Mouse (Mus musculus): Measurements from ENCODE around the gene Scamp2. TPM values are rescaled to one million over a fixed set of nuclear protein-coding genes. Genes with fewer than 3 reads are reported as not detected.

Scamp2 gene
- polyA plus RNA-seq, 1 experiment from 2014 or later, result 69.5 TPM

DNA sequence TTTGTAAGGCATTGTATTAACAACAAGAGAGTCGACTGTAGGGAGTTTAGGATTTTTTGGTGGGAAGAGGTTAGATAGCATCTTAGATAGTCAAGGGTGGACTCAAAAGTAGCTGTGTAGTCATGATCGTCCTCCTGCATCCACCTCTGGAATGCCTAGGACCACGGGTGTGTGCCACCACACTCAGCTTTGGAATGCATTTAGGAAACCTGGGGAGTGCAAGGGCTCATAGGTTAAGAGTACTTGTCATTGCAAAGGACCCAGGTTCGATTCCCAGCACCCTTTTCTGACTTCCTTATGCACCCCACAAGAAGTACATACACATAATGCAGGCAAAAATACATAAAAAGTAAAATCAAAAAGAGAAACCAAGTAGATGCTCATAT lies 37.9 kb upstream of the Scamp2 start:
- H3K4me2 ChIP-seq (replicated peaks; ENCODE audit: low read depth, low read length), result no peak overlapping the region
- no peak overlapping the region for H3K27ac ChIP-seq (ENCODE audit: low read length)
- ATAC-seq (no peak), DNase-seq (ENCODE audit: low spot score) (no peak)
- no peak overlapping the region for H3K4me3 ChIP-seq (ENCODE audit: low read depth, low read length)
- 45% methylated on average over 4 of the region's 4 CpGs for WGBS
- H3K9ac ChIP-seq (replicated peaks; ENCODE audit: low read depth), result no peak overlapping the region
- no peak for TF ChIP-seq CTCF (IDR thresholded peaks at IDR 0.05)
- no peak for TF ChIP-seq EP300 (IDR thresholded peaks at IDR 0.05)
- H3K36me3 ChIP-seq (ENCODE audit: insufficient read depth, low read length), result no peaks in the 10 kb centered on the region
- H3K27me3 ChIP-seq (replicated peaks; ENCODE audit: insufficient read depth, low read length), result no peaks in the 10 kb centered on the region
- H3K4me1 ChIP-seq (ENCODE audit: insufficient read depth, low read depth, low read length), result peaks cover 7% of the 10 kb centered on the region; the same call in 1 of the 2 replicates
- no peaks in the 10 kb centered on the region for H3K9me3 ChIP-seq (ENCODE audit: low read length)

DNA sequence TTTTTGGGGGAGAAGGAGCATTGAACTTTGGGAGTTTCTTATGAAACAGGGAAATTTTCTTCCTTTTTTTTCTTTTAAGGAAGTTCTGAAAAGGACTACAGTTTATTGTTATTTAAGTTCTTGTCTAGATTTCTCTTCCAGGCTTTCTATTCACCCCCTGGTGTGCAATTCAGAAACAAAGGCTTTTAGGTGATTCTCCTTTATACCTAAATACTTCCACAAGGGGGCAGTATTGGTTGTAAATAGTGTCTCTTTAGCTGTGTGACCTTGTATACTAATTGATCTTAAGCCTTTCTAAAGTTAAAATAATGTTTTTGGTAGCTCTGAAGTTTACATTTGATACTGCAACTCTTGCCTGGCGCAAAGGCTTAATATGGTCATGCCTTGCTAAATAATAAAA lies 37.0 kb upstream of the Scamp2 start:
- 87% methylated on average over 1 of the region's 1 CpGs for WGBS
- no peak for ATAC-seq
- TF ChIP-seq CTCF (IDR thresholded peaks at IDR 0.05) (peak; percentile 64), EP300 (IDR thresholded peaks at IDR 0.05) (no peak)
- no peaks in the 10 kb centered on the region for H3K9me3 ChIP-seq (ENCODE audit: low read length)
- no peaks in the 10 kb centered on the region for H3K27me3 ChIP-seq (replicated peaks; ENCODE audit: insufficient read depth, low read length)
- no peak overlapping the region for H3K27ac ChIP-seq (ENCODE audit: low read length)
- peak; percentile 91 for DNase-seq (ENCODE audit: low spot score)
- H3K4me1 ChIP-seq (ENCODE audit: insufficient read depth, low read depth, low read length), result peaks cover 7% of the 10 kb centered on the region; the same call in 1 of the 2 replicates
- H3K36me3 ChIP-seq (ENCODE audit: insufficient read depth, low read length), result no peaks in the 10 kb centered on the region
- no peak overlapping the region for H3K4me2 ChIP-seq (replicated peaks; ENCODE audit: low read depth, low read length)
- H3K4me3 ChIP-seq (ENCODE audit: low read depth, low read length), result no peak overlapping the region
- no peak overlapping the region for H3K9ac ChIP-seq (replicated peaks; ENCODE audit: low read depth)

DNA sequence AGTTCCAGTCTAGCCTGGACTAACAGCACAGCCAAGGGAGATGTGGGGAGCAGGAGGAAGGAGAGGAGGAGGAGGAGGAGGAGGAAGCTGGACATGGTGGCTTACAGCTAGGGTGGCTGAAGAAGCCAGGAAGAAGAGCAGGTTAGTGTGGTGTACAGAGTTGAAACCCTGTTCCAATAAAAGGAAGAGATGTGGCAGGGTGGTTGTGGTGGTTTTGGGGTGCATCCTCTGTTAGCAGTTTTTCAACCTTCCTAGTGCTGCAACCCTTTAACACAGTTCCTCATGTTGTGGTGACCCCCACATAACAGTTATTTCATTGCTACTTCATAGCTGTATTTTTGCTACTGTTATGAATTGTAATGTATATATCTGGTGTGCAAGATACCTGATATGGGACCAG lies 36.3 kb upstream of the Scamp2 start:
- Histone ChIP-seq H3K4me1 (ENCODE audit: insufficient read depth, low read depth, low read length) (peaks cover 7% of the 10 kb centered on the region; the same call in 1 of the 2 replicates), H3K36me3 (ENCODE audit: insufficient read depth, low read length) (peaks cover 5% of the 10 kb centered on the region; the same call in 1 of the 2 replicates), H3K9ac (replicated peaks; ENCODE audit: low read depth) (no peak overlapping the region), H3K4me3 (ENCODE audit: low read depth, low read length) (no peak overlapping the region), H3K4me2 (replicated peaks; ENCODE audit: low read depth, low read length) (no peak overlapping the region), H3K27me3 (replicated peaks; ENCODE audit: insufficient read depth, low read length) (no peaks in the 10 kb centered on the region), H3K27ac (ENCODE audit: low read length) (no peak overlapping the region), H3K9me3 (ENCODE audit: low read length) (no peaks in the 10 kb centered on the region)
- ATAC-seq (no peak), DNase-seq (ENCODE audit: low spot score) (no peak)
- no peak for TF ChIP-seq EP300 (IDR thresholded peaks at IDR 0.05)
- no peak for TF ChIP-seq CTCF (IDR thresholded peaks at IDR 0.05)

DNA sequence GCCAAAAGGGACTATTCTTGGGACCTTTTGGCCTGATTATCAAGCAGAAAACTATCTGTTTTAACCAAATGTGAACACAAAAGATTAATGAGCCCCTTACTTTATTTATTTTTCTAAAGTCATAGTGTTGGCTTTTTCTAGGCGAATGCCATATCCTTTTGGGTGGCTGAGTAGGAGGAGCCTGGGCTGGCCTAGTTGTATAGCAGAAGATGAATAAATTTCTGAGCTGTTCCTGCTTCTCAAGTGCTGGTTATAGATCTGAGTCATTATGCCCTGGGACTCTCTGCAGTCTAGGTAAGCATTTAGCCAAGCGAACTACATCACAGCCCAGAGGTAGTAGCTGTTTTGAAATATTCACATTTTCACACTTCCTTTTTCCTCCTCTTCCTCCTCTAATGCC lies 35.2 kb upstream of the Scamp2 start:
- no peaks in the 10 kb centered on the region for H3K27me3 ChIP-seq (replicated peaks; ENCODE audit: insufficient read depth, low read length)
- TF ChIP-seq CTCF (IDR thresholded peaks at IDR 0.05), result no peak
- no peak overlapping the region for H3K4me2 ChIP-seq (replicated peaks; ENCODE audit: low read depth, low read length)
- H3K27ac ChIP-seq (ENCODE audit: low read length), result no peak overlapping the region
- H3K4me1 ChIP-seq (ENCODE audit: insufficient read depth, low read depth, low read length), result peaks cover 7% of the 10 kb centered on the region; the same call in 1 of the 2 replicates
- H3K36me3 ChIP-seq (ENCODE audit: insufficient read depth, low read length), result peaks cover 6% of the 10 kb centered on the region; the same call in 1 of the 2 replicates
- WGBS, result 53% methylated on average over 2 of the region's 2 CpGs
- ATAC-seq, result no peak
- H3K9me3 ChIP-seq (ENCODE audit: low read length), result no peaks in the 10 kb centered on the region
- no peak for DNase-seq (ENCODE audit: low spot score)
- H3K4me3 ChIP-seq (ENCODE audit: low read depth, low read length), result no peak overlapping the region
- no peak overlapping the region for H3K9ac ChIP-seq (replicated peaks; ENCODE audit: low read depth)

DNA sequence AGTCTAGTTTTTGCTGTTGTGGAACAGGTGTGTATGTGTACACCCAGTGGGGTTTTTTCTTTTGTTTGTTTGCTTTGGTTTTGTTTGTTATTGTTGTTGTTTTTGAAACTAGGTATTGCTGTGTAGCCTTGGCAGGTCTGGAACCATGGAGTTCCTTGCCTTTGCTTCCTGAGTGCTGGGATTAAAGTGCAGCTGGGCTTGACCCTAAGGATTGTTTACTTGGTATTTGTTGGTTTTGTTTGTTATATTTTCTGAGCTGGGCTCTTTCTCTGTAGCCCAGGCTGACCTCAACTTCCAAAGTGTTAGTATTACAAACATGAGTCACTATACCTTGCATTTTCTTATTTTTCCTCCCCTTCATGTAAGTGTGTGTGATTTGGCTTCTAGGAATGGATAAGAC lies 34.3 kb upstream of the Scamp2 start:
- Histone ChIP-seq H3K9me3 (ENCODE audit: low read length) (no peaks in the 10 kb centered on the region), H3K4me1 (ENCODE audit: insufficient read depth, low read depth, low read length) (peaks cover 7% of the 10 kb centered on the region; the same call in 1 of the 2 replicates), H3K27ac (ENCODE audit: low read length) (no peak overlapping the region), H3K27me3 (replicated peaks; ENCODE audit: insufficient read depth, low read length) (no peaks in the 10 kb centered on the region), H3K36me3 (ENCODE audit: insufficient read depth, low read length) (peaks cover 9% of the 10 kb centered on the region; the same call in 1 of the 2 replicates), H3K4me3 (ENCODE audit: low read depth, low read length) (no peak overlapping the region), H3K9ac (replicated peaks; ENCODE audit: low read depth) (no peak overlapping the region), H3K4me2 (replicated peaks; ENCODE audit: low read depth, low read length) (no peak overlapping the region)
- TF ChIP-seq EP300 (IDR thresholded peaks at IDR 0.05), result no peak
- no peak for TF ChIP-seq CTCF (IDR thresholded peaks at IDR 0.05)
- DNase-seq (ENCODE audit: low spot score), result no peak
- no peak for ATAC-seq

DNA sequence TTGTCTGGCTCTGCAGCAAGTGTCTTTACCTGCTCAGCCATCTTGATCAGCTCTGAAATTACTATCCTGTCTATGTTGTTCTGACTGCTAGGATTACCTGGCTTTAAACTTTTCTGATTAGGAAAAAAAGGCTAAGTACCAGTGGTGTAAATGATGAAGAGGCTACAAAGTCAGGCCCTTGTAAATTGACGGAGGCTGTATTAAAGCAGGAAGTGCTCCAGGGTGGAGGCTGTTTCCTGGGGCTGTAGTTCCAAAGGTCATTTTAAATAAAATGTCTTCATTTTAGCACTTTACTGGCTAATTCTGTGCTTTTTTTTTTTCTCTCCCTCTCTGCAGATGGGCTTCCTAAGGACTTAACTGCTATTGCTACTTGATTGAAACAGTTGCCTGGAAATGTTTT lies 28.8 kb upstream of the Scamp2 start:
- ATAC-seq (no peak), DNase-seq (ENCODE audit: low spot score) (no peak)
- H3K27me3 ChIP-seq (replicated peaks; ENCODE audit: insufficient read depth, low read length), result no peaks in the 10 kb centered on the region
- H3K4me3 ChIP-seq (ENCODE audit: low read depth, low read length), result no peak overlapping the region
- 55% methylated on average over 1 of the region's 1 CpGs for WGBS
- H3K4me1 ChIP-seq (ENCODE audit: insufficient read depth, low read depth, low read length), result no peaks in the 10 kb centered on the region
- no peaks in the 10 kb centered on the region for H3K9me3 ChIP-seq (ENCODE audit: low read length)
- H3K9ac ChIP-seq (replicated peaks; ENCODE audit: low read depth), result no peak overlapping the region
- H3K27ac ChIP-seq (ENCODE audit: low read length), result no peak overlapping the region
- no peak for TF ChIP-seq CTCF (IDR thresholded peaks at IDR 0.05)
- TF ChIP-seq EP300 (IDR thresholded peaks at IDR 0.05), result no peak
- peaks cover 19% of the 10 kb centered on the region; the same call in 1 of the 2 replicates for H3K36me3 ChIP-seq (ENCODE audit: insufficient read depth, low read length)
- no peak overlapping the region for H3K4me2 ChIP-seq (replicated peaks; ENCODE audit: low read depth, low read length)

DNA sequence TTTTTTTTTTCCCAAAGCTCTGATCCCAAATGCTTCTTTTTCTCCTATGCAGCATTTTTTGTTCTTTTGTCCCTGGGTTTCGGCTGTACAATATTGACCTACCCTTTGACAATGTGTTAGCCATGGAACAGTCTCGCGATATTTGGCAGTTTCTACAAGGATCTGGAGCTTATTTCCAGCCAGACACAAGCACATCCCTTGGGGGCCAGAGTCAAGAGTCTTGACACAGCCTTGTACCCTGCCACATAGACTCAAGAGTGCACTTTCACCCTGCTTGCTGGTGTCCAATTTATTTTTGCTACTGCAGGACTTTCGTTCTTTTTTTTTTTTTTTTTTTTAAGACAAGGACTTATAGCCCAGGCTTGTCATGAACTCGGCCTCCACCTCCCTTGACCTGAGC lies 24.4 kb upstream of the Scamp2 start:
- Histone ChIP-seq H3K4me1 (ENCODE audit: insufficient read depth, low read depth, low read length) (no peaks in the 10 kb centered on the region), H3K27ac (ENCODE audit: low read length) (no peak overlapping the region), H3K9me3 (ENCODE audit: low read length) (no peaks in the 10 kb centered on the region), H3K4me2 (replicated peaks; ENCODE audit: low read depth, low read length) (0 out of 2 replicates have a peak overlapping the region, but pooled peaks have one; percentile 66), H3K9ac (replicated peaks; ENCODE audit: low read depth) (no peak overlapping the region), H3K36me3 (ENCODE audit: insufficient read depth, low read length) (peaks cover 11% of the 10 kb centered on the region; the same call in 1 of the 2 replicates), H3K27me3 (replicated peaks; ENCODE audit: insufficient read depth, low read length) (no peaks in the 10 kb centered on the region), H3K4me3 (ENCODE audit: low read depth, low read length) (no peak overlapping the region)
- ATAC-seq (no peak), DNase-seq (ENCODE audit: low spot score) (no peak)
- TF ChIP-seq EP300 (IDR thresholded peaks at IDR 0.05) (no peak), CTCF (IDR thresholded peaks at IDR 0.05) (no peak)
- WGBS, result 91% methylated on average over 5 of the region's 5 CpGs

All from lung, postnatal 0 days (tissue).